Mouse (Mus musculus) myocyte (in vitro differentiated cells): ENCODE measurements around the gene Sfxn1.

ENCODE experiments used
- CEBPB ChIP-seq: IDR thresholded peaks from 2 replicates; pipeline ENCODE4 v1.6.1; 2011; ENCODE audit warnings: mild to moderate bottlenecking, moderate library complexity; ENCODE audit not compliant: poor library complexity, insufficient read depth, severe bottlenecking
- E2F4 ChIP-seq: IDR thresholded peaks from one replicate; pipeline ENCODE4 v1.6.1; 2011; ENCODE audit warnings: mild to moderate bottlenecking, control low read depth, moderate library complexity; ENCODE audit not compliant: insufficient read depth
- MAX ChIP-seq: IDR thresholded peaks from one replicate; pipeline ENCODE4 v1.6.1; 2011; ENCODE audit warnings: low read depth, mild to moderate bottlenecking, control low read depth
- POLR2A ChIP-seq: IDR thresholded peaks from one replicate; pipeline ENCODE4 v1.6.1; 2011; ENCODE audit warnings: low read depth, mild to moderate bottlenecking, control low read depth, moderate library complexity; ENCODE audit not compliant: insufficient read length

- TF ChIP-seq POLR2A (no peak), MAX (no peak), E2F4 (no peak), CEBPB (no peak)
Observed at GRCm38 (mm10) chr13:54048679-54049352, 22.9 kb upstream of the Sfxn1 start.
